Mouse (Mus musculus) neural tube, embryonic 15.5 days (tissue): ENCODE measurements around the gene Akap13. TPM values are rescaled to one million over a fixed set of nuclear protein-coding genes. Genes with fewer than 3 reads are reported as not detected.

Experiments
- ATAC-seq: fragments of 200-750 bp; cut with Nextera tagmentation; 2 replicates; pipeline ENCODE4 v1.8.0; 2017; ENCODE audit warnings: mild to moderate bottlenecking, moderate TSS enrichment, moderate library complexity; ENCODE audit not compliant: low FRiP score
- H3K27ac ChIP-seq: fragments of 300-500 bp; sonication (generic); replicated peaks from 2 replicates; pipeline ENCODE4 v1.5.1; 2015; ENCODE audit warnings: mild to moderate bottlenecking, inconsistent platforms
- H3K27me3 ChIP-seq: fragments of 300-500 bp; sonication (generic); replicated peaks from 2 replicates; pipeline ENCODE4 v1.6.1; 2015; ENCODE audit warnings: inconsistent platforms
- H3K36me3 ChIP-seq: fragments of 300-500 bp; sonication (generic); 2 replicates; pipeline ENCODE4 v1.6.1; 2015; ENCODE audit warnings: inconsistent platforms
- H3K4me1 ChIP-seq: fragments of 300-500 bp; sonication (generic); 2 replicates; pipeline ENCODE4 v1.6.1; 2015; ENCODE audit warnings: inconsistent platforms
- H3K4me2 ChIP-seq: fragments of 300-500 bp; sonication (generic); 2 replicates; pipeline ENCODE4 v1.6.1; 2015; ENCODE audit warnings: inconsistent platforms, mild to moderate bottlenecking, moderate library complexity
- H3K4me3 ChIP-seq: fragments of 300-500 bp; sonication (generic); replicated peaks from 2 replicates; pipeline ENCODE4 v1.5.1; 2015; ENCODE audit warnings: mild to moderate bottlenecking, inconsistent platforms
- H3K9ac ChIP-seq: fragments of 300-500 bp; sonication (generic); replicated peaks from 2 replicates; pipeline ENCODE4 v1.6.1; 2015; ENCODE audit warnings: mild to moderate bottlenecking, inconsistent platforms
- H3K9me3 ChIP-seq: fragments of 300-500 bp; sonication (generic); replicated peaks from 2 replicates; pipeline ENCODE4 v1.6.1; 2016; ENCODE audit warnings: inconsistent platforms
- WGBS: fragments of 180-500 bp; shearing (Covaris S2); methylation state at CpG from one replicate; pipeline ENCODE4 v1.1.7; 2015; ENCODE audit warnings: mixed read lengths; 5-methylcytosine and 5-hydroxymethylcytosine counted together
- polyA plus RNA-seq: library from polyadenylated mRNA; unstranded; fragments of >200 nt; fragmentation: Nextera tagmentation; extraction: Ambion mirVana; gene quantifications from 2 replicates; pipeline ENCODE4 v1.2.1, GENCODE M21; 2015

The Akap13 gene
- polyA plus RNA-seq, 1 experiment from 2014 or later = 14.3 TPM

DNA sequence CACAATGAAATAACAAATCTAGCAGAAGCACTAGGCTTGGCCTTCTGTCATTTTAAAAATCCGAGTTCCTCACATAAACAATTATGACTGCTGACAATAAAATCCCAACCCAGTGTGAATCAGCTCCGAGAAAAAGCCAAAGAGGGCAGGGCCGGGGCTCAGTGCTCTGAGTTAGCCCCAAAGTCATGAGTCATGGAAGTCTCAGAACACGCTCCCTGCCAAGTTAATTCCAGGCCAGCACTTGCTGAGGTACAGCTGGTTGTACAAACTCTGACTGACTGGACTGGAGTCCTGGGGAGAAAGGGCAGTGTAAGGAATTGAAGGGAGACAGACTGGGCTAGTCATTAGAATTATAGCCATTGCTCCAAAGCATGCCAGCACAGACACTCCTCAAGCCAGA lies 28.0 kb upstream of the Akap13 start:
- ATAC-seq = no peak
- Histone ChIP-seq H3K9ac (no peak overlapping the region), H3K4me3 (no peak overlapping the region), H3K36me3 (no peaks in the 10 kb centered on the region), H3K27ac (no peak overlapping the region), H3K9me3 (no peaks in the 10 kb centered on the region), H3K4me1 (no peaks in the 10 kb centered on the region), H3K4me2 (no peak overlapping the region), H3K27me3 (no peaks in the 10 kb centered on the region)
- WGBS = 73% methylated on average over 4 of the region's 4 CpGs

DNA sequence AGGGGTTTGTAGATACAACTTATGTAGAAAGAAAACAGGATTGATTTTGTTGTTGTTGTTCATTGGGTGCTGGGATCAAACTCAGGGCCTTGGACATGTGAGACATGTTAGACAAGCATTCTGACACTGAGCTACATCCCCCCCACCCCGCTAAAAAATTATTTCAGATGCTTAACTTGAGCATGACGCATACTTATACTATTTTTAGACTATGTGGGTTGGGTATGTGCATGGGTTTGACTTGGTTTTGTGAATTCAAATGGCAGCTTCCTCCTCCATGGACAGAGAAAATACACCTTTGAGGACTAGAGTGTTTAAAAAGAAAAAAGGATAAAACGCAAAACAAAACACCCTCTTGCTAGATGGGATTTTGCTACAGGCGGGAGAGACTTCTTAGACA lies 26.4 kb upstream of the Akap13 start:
- Histone ChIP-seq H3K9me3 (no peaks in the 10 kb centered on the region), H3K27ac (no peak overlapping the region), H3K9ac (no peak overlapping the region), H3K36me3 (no peaks in the 10 kb centered on the region), H3K4me3 (no peak overlapping the region), H3K4me2 (no peak overlapping the region), H3K27me3 (no peaks in the 10 kb centered on the region), H3K4me1 (no peaks in the 10 kb centered on the region)
- no peak for ATAC-seq
- 93% methylated on average over 4 of the region's 4 CpGs for WGBS

DNA sequence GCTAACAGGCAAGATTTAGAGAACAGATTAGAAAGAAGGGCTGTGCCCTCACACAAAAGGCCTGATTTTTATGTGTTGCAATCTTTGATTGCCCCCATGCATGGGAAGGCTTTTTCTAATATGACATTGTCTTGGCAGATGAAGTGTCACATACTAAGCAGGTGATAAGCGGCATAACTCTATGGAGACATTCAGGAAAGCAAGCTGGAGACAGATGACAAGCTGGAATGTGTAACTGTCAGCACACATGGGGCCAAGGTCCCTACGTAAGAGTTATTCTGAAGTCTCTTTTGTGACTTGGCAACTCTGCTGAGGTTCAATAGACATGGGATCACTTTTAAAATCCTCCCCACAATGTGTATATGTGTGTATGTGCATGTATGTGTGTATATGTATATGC lies 24.8 kb upstream of the Akap13 start:
- Histone ChIP-seq H3K4me2 (no peak overlapping the region), H3K9me3 (no peaks in the 10 kb centered on the region), H3K36me3 (no peaks in the 10 kb centered on the region), H3K4me1 (no peaks in the 10 kb centered on the region), H3K4me3 (no peak overlapping the region), H3K9ac (no peak overlapping the region), H3K27me3 (no peaks in the 10 kb centered on the region), H3K27ac (no peak overlapping the region)
- WGBS = 88% methylated on average over 2 of the region's 2 CpGs
- ATAC-seq = no peak

DNA sequence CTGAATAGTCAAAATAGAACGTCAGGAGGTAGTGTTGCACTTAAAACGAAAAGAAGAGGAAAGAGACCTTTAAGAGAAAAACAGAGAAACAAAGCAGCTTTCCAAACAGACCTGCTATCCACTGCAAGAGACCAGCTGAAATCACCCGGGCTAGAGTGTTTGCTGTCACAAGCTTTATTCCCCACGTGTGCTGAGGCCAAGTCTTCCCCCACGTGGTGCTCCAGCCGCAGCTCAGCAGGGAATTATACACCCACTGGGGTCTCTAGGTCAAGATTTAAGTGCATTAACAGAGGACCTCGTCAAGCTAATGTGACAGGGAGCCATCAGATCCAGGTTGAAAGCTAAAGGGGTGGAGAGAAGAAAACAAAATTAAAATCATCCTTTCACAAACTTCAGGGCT lies 24.3 kb upstream of the Akap13 start:
- Histone ChIP-seq H3K27me3 (no peaks in the 10 kb centered on the region), H3K4me2 (no peak overlapping the region), H3K9ac (no peak overlapping the region), H3K36me3 (no peaks in the 10 kb centered on the region), H3K4me1 (no peaks in the 10 kb centered on the region), H3K27ac (no peak overlapping the region), H3K9me3 (no peaks in the 10 kb centered on the region), H3K4me3 (no peak overlapping the region)
- ATAC-seq = no peak
- WGBS = 45% methylated on average over 7 of the region's 7 CpGs

DNA sequence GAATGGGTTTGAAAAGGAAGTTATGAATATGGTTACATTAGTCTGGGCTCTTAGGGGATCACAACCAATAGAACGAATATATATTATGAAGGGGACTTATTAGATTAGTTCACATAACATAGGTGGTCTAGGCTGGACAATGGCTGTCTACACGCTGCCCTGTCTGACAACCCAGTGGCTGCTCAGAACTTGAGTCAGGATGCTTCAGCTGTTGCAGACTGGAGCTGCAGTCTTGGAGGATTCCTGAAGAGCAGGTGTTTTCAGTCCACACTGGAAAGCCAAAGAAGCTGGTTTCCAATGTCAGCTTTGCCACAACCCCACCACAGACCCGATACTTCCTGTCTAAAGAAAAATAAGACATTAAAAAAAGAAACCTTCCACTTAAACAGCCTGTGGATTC lies 23.3 kb upstream of the Akap13 start:
- no peaks in the 10 kb centered on the region for H3K27me3 ChIP-seq
- H3K4me2 ChIP-seq = no peak overlapping the region
- no peaks in the 10 kb centered on the region for H3K36me3 ChIP-seq
- H3K9ac ChIP-seq = no peak overlapping the region
- no peak for ATAC-seq
- 90% methylated on average over 3 of the region's 3 CpGs for WGBS
- no peaks in the 10 kb centered on the region for H3K4me1 ChIP-seq
- no peak overlapping the region for H3K27ac ChIP-seq
- no peaks in the 10 kb centered on the region for H3K9me3 ChIP-seq
- H3K4me3 ChIP-seq = no peak overlapping the region

DNA sequence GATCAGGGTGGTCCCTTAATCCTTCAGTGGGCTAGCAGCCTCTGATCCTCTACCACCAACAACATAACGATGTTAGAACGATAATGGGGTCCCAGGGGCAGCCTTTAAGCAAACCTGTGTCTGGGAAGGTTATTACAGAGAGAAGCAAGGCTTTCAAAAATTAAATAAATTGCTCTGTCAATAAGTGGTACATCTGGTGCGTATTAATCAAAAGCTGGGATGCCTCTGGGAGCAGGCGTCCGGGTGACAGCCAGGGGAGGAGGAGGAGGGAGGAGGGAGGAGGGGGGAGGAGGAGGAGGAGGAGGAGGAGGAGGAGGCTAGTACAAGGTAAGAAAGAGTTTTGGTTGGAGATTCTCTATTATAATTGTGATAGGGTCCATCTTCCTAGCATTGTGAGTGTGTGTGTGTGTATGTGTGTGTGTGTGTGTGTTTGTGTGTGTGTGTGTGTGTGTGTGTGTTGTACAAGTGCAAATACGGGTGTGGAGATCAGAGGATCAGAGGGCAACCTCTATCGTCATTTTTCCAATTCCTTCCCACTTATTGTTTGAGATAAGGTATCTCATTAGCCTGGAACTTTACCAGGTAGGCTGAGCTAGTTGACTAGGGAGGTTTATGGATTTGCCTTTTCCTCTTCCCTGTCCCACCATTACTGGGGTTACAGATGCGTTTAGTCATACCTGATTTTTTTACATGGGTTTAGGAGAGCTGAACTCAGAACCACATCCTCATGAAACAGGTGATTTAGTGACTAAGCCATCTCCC lies 18.7 kb upstream of the Akap13 start:
- Histone ChIP-seq H3K9me3 (no peaks in the 10 kb centered on the region), H3K9ac (no peak overlapping the region), H3K4me2 (no peak overlapping the region), H3K4me1 (no peaks in the 10 kb centered on the region), H3K27ac (no peak overlapping the region), H3K27me3 (no peaks in the 10 kb centered on the region), H3K4me3 (no peak overlapping the region), H3K36me3 (no peaks in the 10 kb centered on the region)
- ATAC-seq = no peak
- WGBS = 58% methylated on average over 6 of the region's 8 CpGs

DNA sequence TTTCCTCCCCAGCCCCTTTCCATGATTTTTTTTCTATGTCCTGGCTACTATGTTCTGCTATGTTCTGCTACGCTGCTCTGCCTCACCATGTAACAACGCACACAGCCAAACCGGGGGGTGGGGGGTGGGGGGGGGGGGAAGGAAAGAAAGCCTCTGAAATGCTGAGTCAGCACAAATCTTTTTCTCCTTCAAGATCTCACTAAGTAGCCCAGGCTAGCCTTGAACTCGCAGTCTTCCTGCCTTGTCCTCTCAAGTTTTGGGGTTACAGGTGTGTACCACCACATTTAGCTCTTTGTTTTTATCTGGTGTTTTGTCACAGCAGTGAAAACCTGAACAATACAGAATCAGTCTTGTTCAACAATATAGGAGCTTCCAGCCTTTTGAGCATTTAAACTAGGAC lies 15.8 kb upstream of the Akap13 start:
- H3K27ac ChIP-seq = no peak overlapping the region
- no peak overlapping the region for H3K4me2 ChIP-seq
- ATAC-seq = no peak
- no peaks in the 10 kb centered on the region for H3K4me1 ChIP-seq
- H3K27me3 ChIP-seq = no peaks in the 10 kb centered on the region
- H3K9me3 ChIP-seq = no peaks in the 10 kb centered on the region
- no peaks in the 10 kb centered on the region for H3K36me3 ChIP-seq
- H3K4me3 ChIP-seq = no peak overlapping the region
- WGBS = 92% methylated on average over 4 of the region's 4 CpGs
- no peak overlapping the region for H3K9ac ChIP-seq

DNA sequence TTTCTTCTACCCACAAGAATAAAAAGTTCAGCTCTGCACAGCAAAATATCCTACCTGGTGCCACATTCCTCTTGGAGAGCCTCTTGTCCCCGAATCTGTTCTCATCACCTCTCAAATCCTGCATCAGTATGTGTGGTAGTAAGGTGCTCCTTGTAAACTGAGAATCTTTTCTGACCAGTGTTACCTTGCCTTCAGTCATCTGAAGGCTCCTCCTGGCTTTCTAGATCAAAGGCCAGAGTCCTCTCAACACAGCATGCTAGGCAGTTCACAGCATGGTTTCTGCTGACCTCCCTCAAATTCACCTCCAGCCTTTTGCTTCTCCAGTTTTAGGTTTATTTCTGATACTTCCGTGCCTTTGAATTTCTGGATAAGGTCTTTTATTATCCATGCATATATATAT lies 15.1 kb upstream of the Akap13 start:
- WGBS = 78% methylated on average over 2 of the region's 2 CpGs
- Histone ChIP-seq H3K9ac (no peak overlapping the region), H3K4me2 (no peak overlapping the region), H3K4me1 (no peaks in the 10 kb centered on the region), H3K9me3 (no peaks in the 10 kb centered on the region), H3K27ac (no peak overlapping the region), H3K36me3 (no peaks in the 10 kb centered on the region), H3K4me3 (no peak overlapping the region), H3K27me3 (no peaks in the 10 kb centered on the region)
- no peak for ATAC-seq

DNA sequence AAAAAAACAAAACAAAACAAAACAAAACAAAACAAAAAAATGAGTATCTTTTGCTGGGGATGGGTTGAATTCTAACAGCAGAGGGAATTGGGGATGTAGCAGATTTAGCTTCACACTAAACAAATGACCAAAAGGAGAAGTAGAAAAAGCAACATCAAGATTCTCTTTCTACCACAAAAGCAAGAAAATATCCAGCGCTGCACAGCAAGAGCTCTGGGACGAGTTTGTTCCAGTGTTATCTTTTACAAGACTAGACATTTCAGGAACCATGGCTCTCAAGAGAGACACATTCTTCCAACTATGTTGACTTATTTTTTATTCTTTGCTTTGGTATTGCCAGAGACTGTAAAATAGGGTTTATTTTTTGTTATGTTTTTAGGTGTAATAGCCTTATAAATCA lies 13.4 kb upstream of the Akap13 start:
- H3K4me1 ChIP-seq = no peaks in the 10 kb centered on the region
- no peaks in the 10 kb centered on the region for H3K27me3 ChIP-seq
- no peaks in the 10 kb centered on the region for H3K9me3 ChIP-seq
- no peak overlapping the region for H3K27ac ChIP-seq
- H3K4me2 ChIP-seq = no peak overlapping the region
- H3K36me3 ChIP-seq = no peaks in the 10 kb centered on the region
- no peak overlapping the region for H3K9ac ChIP-seq
- WGBS = 68% methylated on average over 2 of the region's 2 CpGs
- no peak overlapping the region for H3K4me3 ChIP-seq
- no peak for ATAC-seq

DNA sequence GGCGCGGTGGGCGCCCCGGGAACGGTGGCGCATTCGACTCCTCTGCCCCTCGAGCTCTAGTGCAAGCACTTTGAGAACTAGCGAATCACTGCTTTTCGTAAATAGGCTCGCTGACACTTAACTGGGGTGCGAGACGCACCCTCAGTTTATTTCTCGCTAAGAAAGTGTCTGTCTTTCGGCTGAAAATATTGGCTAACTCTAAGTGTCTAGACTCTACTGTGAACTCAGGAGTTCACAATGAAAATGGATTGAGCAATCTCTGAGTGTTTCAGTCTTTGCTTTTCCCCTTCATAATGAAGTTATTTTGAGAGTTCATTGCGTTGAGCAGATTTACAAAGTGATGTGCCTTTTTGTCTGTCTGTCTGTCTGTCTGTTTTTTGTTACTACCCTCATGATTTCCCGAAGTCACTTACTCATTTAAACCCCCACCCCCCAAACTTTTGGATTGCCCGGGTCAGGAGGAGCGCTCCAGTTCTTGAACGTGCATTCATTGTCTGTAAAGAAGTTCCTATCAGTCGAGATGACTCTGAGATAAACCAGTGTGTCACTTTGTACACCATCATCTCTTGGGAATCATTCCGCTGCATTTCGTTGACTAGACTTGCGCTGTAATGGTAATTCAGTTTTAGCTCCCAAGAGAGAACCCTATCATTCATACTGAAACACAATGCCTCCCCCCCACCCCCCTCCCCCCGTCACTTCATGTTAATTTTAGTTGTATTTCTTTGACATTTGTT lies 986 bp downstream of the Akap13 start:
- Histone ChIP-seq H3K36me3 (no peaks in the 10 kb centered on the region), H3K27me3 (no peaks in the 10 kb centered on the region), H3K4me3 (peak overlapping the region; percentile 97), H3K27ac (peak overlapping the region; percentile 96), H3K9me3 (no peaks in the 10 kb centered on the region), H3K4me2 (peak overlapping the region; percentile 81), H3K9ac (peak overlapping the region; percentile 72), H3K4me1 (peaks cover 11% of the 10 kb centered on the region)
- ATAC-seq = no peak
- WGBS = 1% methylated on average over 24 of the region's 25 CpGs

DNA sequence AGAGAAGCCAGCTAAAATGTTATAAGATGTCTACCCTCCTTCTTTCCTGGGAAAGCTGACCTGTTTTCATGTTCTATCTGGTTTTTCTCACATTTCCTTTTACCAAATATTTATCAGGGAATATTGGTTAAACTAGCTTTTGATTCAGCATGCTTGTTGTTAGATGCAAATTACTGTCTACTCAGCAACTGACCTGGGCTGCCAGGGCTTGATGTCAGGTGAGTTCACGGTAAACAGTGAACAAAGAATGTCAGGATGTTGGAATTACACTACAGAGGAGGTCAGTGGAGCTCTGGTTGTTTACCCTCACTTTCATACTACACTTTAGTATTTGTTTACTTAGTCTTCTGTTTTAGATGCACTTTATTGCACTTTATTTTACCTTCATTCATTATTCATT lies 5.0 kb downstream of the Akap13 start:
- 88% methylated on average over 1 of the region's 1 CpGs for WGBS
- Histone ChIP-seq H3K9ac (no peak overlapping the region), H3K27me3 (no peaks in the 10 kb centered on the region), H3K27ac (no peak overlapping the region), H3K4me3 (no peak overlapping the region), H3K4me1 (peaks cover 8% of the 10 kb centered on the region), H3K36me3 (no peaks in the 10 kb centered on the region), H3K9me3 (no peaks in the 10 kb centered on the region), H3K4me2 (no peak overlapping the region)
- no peak for ATAC-seq

DNA sequence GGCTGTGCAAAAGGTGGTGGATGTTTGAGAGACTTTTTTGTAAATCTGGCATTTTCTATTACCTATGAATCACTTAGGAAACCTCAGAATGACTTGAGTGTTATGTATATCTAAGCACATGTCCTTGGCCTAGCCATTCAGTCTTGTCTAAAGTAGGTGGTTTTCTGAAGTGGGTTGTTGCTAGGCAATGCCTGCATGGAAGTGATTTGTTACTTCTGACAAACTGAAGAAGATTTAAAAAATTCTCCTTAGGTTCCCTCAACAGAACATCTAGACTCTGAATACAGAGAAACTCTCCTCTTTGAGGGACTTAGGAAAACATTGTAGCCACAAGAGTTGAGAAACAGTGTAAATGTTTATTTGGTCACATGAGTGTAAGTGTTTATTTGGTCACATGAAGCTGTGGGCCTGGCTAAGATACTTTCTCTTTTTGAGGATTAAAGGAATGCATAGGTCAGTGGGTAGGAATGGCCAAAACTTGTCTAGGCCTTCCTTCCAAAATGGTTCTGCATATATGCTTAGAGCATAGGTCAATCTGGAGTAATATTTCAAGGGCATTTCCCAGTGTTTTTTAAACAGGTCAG lies 8.3 kb downstream of the Akap13 start:
- no peak for ATAC-seq
- Histone ChIP-seq H3K27ac (no peak overlapping the region), H3K36me3 (no peaks in the 10 kb centered on the region), H3K4me1 (no peaks in the 10 kb centered on the region), H3K27me3 (no peaks in the 10 kb centered on the region), H3K4me3 (no peak overlapping the region), H3K4me2 (no peak overlapping the region), H3K9me3 (no peaks in the 10 kb centered on the region), H3K9ac (no peak overlapping the region)
